Mouse (Mus musculus) kidney, embryonic 15.5 days (tissue): ENCODE data around the gene Fam189b. TPM values are rescaled to one million over a fixed set of nuclear protein-coding genes. Genes with fewer than 3 reads are reported as not detected.
A peak's percentile ranks its signal among the peaks of the same experiment; 100 is the strongest.

Source experiments
- ATAC-seq: fragments of 200-750 bp; cut with Nextera tagmentation; replicated peaks from 2 replicates; pipeline ENCODE4 v1.8.0; 2017; ENCODE audit warnings: moderate TSS enrichment; ENCODE audit not compliant: low FRiP score
- H3K27ac ChIP-seq: fragments of 300-500 bp; sonication (generic); 2 replicates; pipeline ENCODE4 v1.5.1; 2015; ENCODE audit warnings: mild to moderate bottlenecking, inconsistent platforms
- H3K27me3 ChIP-seq: fragments of 300-500 bp; sonication (generic); 2 replicates; pipeline ENCODE4 v1.6.1; 2015; ENCODE audit warnings: inconsistent platforms
- H3K36me3 ChIP-seq: fragments of 300-500 bp; sonication (generic); 2 replicates; pipeline ENCODE4 v1.6.1; 2015; ENCODE audit warnings: inconsistent platforms
- H3K4me1 ChIP-seq: fragments of 300-500 bp; sonication (generic); 2 replicates; pipeline ENCODE4 v1.6.1; 2015; ENCODE audit warnings: inconsistent platforms
- H3K4me2 ChIP-seq: fragments of 300-500 bp; sonication (generic); 2 replicates; pipeline ENCODE4 v1.6.1; 2015; ENCODE audit warnings: moderate library complexity, mild to moderate bottlenecking, inconsistent platforms
- H3K4me3 ChIP-seq: fragments of 300-500 bp; sonication (generic); replicated peaks from 2 replicates; pipeline ENCODE4 v1.5.1; 2015; ENCODE audit warnings: mild to moderate bottlenecking, inconsistent platforms
- H3K9ac ChIP-seq: fragments of 300-500 bp; sonication (generic); 2 replicates; pipeline ENCODE4 v1.6.1; 2015; ENCODE audit warnings: mild to moderate bottlenecking, inconsistent platforms
- H3K9me3 ChIP-seq: fragments of 300-500 bp; sonication (generic); replicated peaks from 2 replicates; pipeline ENCODE4 v1.6.1; 2016; ENCODE audit warnings: inconsistent platforms
- WGBS: fragments of 180-500 bp; shearing (Covaris S2); methylation state at CpG from one replicate; pipeline ENCODE4 v1.1.7; 2015; ENCODE audit warnings: mixed read lengths; 5-methylcytosine and 5-hydroxymethylcytosine counted together
- microRNA counts: library from miRNA; unstranded; fragments of <30 nt; microRNA quantifications from one replicate; lab custom pipeline; 2016
- microRNA-seq: library from miRNA; unstranded; fragments of <30 nt; microRNA quantifications from one replicate; pipeline ENCODE4, GENCODE M21; 2016
- polyA plus RNA-seq: library from polyadenylated mRNA; unstranded; fragments of >200 nt; fragmentation: Nextera tagmentation; extraction: Ambion mirVana; gene quantifications from 2 replicates; pipeline ENCODE4 v1.2.1, GENCODE M21; 2015

The Fam189b gene
- polyA plus RNA-seq, 1 experiment from 2014 or later = 50.4 TPM

DNA sequence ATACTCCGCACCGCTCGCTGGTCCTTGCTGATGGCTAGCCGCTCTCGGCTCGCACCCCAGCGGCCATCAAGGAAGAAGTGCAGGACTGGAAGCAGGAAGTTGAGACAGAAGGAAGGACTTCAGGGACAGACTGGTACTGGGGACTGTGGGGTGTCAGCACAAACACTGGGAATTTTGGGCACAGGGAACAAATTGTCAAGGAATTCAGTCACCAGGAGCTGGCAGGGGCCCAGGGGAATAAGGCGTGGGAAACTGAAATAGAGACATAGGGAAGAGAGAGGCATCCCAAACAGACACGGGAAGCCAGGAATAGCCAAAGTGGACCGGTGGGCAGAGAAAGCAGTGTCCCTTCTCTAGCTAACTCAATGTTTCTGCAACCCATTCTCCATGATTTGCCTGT, 53.6 kb downstream of the Fam189b start:
- H3K36me3 ChIP-seq = peaks cover 11% of the 10 kb centered on the region; the same call in 1 of the 2 replicates
- 90% methylated on average over 10 of the region's 10 CpGs for WGBS
- no peak overlapping the region for H3K4me2 ChIP-seq
- no peak overlapping the region for H3K9ac ChIP-seq
- no peak overlapping the region for H3K4me3 ChIP-seq
- no peaks in the 10 kb centered on the region for H3K9me3 ChIP-seq
- no peaks in the 10 kb centered on the region for H3K27me3 ChIP-seq
- no peak for ATAC-seq
- no peak overlapping the region for H3K27ac ChIP-seq
- H3K4me1 ChIP-seq = peaks cover 31% of the 10 kb centered on the region

DNA sequence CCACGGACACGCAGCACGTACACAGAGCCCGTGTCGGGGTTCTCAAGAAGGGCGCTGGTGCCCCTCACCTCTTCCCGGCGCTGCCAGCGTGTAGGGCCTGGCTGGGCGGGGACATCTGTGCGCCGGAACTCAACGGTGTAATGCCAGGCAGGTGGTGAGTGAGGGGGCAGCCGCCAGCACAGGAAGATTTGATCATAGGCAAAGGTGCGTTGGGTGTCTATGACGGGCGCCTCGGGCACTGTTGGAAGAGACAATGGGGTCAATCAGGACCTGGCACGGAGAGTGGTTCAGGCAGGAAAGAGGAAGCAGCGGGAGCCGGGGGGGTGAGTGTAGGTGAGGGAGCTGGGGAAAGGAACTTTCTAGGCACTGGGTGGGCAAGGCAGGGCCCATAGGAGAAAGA, 54.7 kb downstream of the Fam189b start:
- Histone ChIP-seq H3K4me3 (no peak overlapping the region), H3K9me3 (no peaks in the 10 kb centered on the region), H3K27me3 (no peaks in the 10 kb centered on the region), H3K4me2 (no peak overlapping the region), H3K36me3 (peaks cover 14% of the 10 kb centered on the region), H3K9ac (no peak overlapping the region), H3K27ac (no peak overlapping the region), H3K4me1 (peaks cover 26% of the 10 kb centered on the region)
- whole genome bisulfite sequencing = 92% methylated on average over 21 of the region's 21 CpGs
- no peak for ATAC-seq

DNA sequence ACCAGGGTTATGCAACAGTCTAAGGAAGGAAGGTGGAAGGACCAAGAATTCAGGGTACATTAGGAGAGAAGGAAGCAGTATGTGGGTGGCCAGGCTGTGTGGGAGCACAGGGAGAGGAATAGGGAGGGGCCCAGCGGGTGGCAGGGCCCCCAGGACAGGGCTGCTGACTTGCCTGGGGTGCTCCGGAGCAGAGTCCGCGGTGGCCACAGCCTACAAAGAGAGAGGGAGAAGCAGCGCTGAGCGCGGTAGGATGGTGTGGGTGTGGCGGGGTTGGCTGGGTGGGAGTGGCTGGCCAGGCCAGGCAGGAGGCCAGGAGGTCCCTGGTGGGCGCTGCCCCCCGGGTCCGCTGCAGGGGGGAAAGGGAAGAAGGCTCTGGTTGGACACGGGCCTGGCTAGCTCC, 55.6 kb downstream of the Fam189b start:
- no peaks in the 10 kb centered on the region for H3K9me3 ChIP-seq
- 43% methylated on average over 11 of the region's 12 CpGs for WGBS
- H3K36me3 ChIP-seq = peaks cover 14% of the 10 kb centered on the region
- peak; percentile 43; the same call in 1 of the 2 replicates for ATAC-seq
- no peak overlapping the region for H3K4me3 ChIP-seq
- H3K4me1 ChIP-seq = peaks cover 26% of the 10 kb centered on the region
- no peaks in the 10 kb centered on the region for H3K27me3 ChIP-seq
- no peak overlapping the region for H3K9ac ChIP-seq
- H3K27ac ChIP-seq = no peak overlapping the region
- H3K4me2 ChIP-seq = peak overlapping the region; percentile 15; the same call in 1 of the 2 replicates

MicroRNAs within 50 kb of the gene (microRNA counts, 519-probe panel; counts per million panel counts)
- 349 counts per million, percentile 1 among the panel's probes with 10 or more counts for microRNA mmu-miR-92b (lab: Ali Mortazavi, UCI)

Small RNA genes within 50 kb of the gene (microRNA-seq; reads per million reads assigned to microRNA genes)
- 167 reads per million, percentile 63 among the genes with 10 or more reads in this experiment for gene Mir92b

Other genes starting within 250 kb of the Fam189b start
- 19.4 and 22.3 TPM in 2 replicates for gene Ash1l, start 232.5 kb upstream of the Fam189b start, polyA plus RNA-seq
- 160 and 164 TPM in 2 replicates for gene Dap3, start 232.0 kb upstream of the Fam189b start, polyA plus RNA-seq
- gene Rusc1, start 89.8 kb upstream of the Fam189b start, polyA plus RNA-seq = 19.3 and 19.7 TPM in 2 replicates
- not detected in 2 replicates for gene Gm43738, start 82.0 kb upstream of the Fam189b start, polyA plus RNA-seq
- gene Fdps, start 81.2 kb upstream of the Fam189b start, polyA plus RNA-seq = 188 and 215 TPM in 2 replicates
- gene Pklr, start 47.0 kb upstream of the Fam189b start, polyA plus RNA-seq = 2.3 and 5.5 TPM in 2 replicates
- 1.6 and 3.1 TPM in 2 replicates for gene Hcn3, start 22.9 kb upstream of the Fam189b start, polyA plus RNA-seq
- 28.4 and 32.0 TPM in 2 replicates for gene Clk2, start 18.3 kb upstream of the Fam189b start, polyA plus RNA-seq
- gene Scamp3, start 5.7 kb upstream of the Fam189b start, polyA plus RNA-seq = 122 and 133 TPM in 2 replicates
- gene Gba, start 19.8 kb downstream of the Fam189b start, polyA plus RNA-seq = 41.4 and 44.0 TPM in 2 replicates
- gene Thbs3, start 32.0 kb downstream of the Fam189b start, polyA plus RNA-seq = 14.9 and 20.5 TPM in 2 replicates
- gene Mtx1, start 43.9 kb downstream of the Fam189b start, polyA plus RNA-seq = 211 and 219 TPM in 2 replicates
- gene Muc1, start 45.9 kb downstream of the Fam189b start, polyA plus RNA-seq = 12.0 and 12.3 TPM in 2 replicates
- gene Krtcap2, start 62.8 kb downstream of the Fam189b start, polyA plus RNA-seq = 309 and 321 TPM in 2 replicates
- gene Trim46, start 63.2 kb downstream of the Fam189b start, polyA plus RNA-seq = 3.4 and 5.2 TPM in 2 replicates
- 149 and 153 TPM in 2 replicates for gene Dpm3, start 76.2 kb downstream of the Fam189b start, polyA plus RNA-seq
- gene Slc50a1, start 87.4 kb downstream of the Fam189b start, polyA plus RNA-seq = 58.0 and 59.9 TPM in 2 replicates
- 66.0 and 66.6 TPM in 2 replicates for gene Efna1, start 98.0 kb downstream of the Fam189b start, polyA plus RNA-seq
- 9.3 and 11.9 TPM in 2 replicates for gene Efna3, start 139.8 kb downstream of the Fam189b start, polyA plus RNA-seq
- 29.8 and 31.5 TPM in 2 replicates for gene Efna4, start 154.9 kb downstream of the Fam189b start, polyA plus RNA-seq
- 73.4 and 84.3 TPM in 2 replicates for gene Adam15, start 166.9 kb downstream of the Fam189b start, polyA plus RNA-seq
- gene Dcst2, start 178.8 kb downstream of the Fam189b start, polyA plus RNA-seq = 0.34 and 0.35 TPM in 2 replicates
- gene Dcst1, start 182.1 kb downstream of the Fam189b start, polyA plus RNA-seq = 1.9 and 2.5 TPM in 2 replicates
- 2.4 and 3.7 TPM in 2 replicates for gene Zbtb7b, start 211.6 kb downstream of the Fam189b start, polyA plus RNA-seq
- gene Lenep, start 219.7 kb downstream of the Fam189b start, polyA plus RNA-seq = 0.14 TPM in 1 of 2 replicates, not detected in the other
- 29.4 and 31.4 TPM in 2 replicates for gene Flad1, start 228.7 kb downstream of the Fam189b start, polyA plus RNA-seq
- 518 and 559 TPM in 2 replicates for gene Cks1b, start 235.2 kb downstream of the Fam189b start, polyA plus RNA-seq
- 97.1 and 105 TPM in 2 replicates for gene Shc1, start 235.3 kb downstream of the Fam189b start, polyA plus RNA-seq
- 38.3 and 43.5 TPM in 2 replicates for gene Pygo2, start 247.1 kb downstream of the Fam189b start, polyA plus RNA-seq